Mouse (Mus musculus) C2C12 (cell line): ENCODE data around the gene Calb2. TPM values are rescaled to one million over a fixed set of nuclear protein-coding genes. Genes with fewer than 3 reads are reported as not detected.
A peak's percentile ranks its signal among the peaks of the same experiment; 100 is the strongest.

Experiments used
- H3K27me3 ChIP-seq: one replicate; pipeline ENCODE4 v1.6.1; 2011; ENCODE audit not compliant: control insufficient read depth, insufficient read depth, insufficient read length
- H3K36me3 ChIP-seq: one replicate; pipeline ENCODE4 v1.6.1; 2011; ENCODE audit not compliant: control insufficient read depth, insufficient read depth
- H3K4me3 ChIP-seq: one replicate; pipeline ENCODE4 v1.5.1; 2011; ENCODE audit warnings: mild to moderate bottlenecking, control low read depth; ENCODE audit not compliant: poor library complexity, insufficient read depth, severe bottlenecking
- H3K79me2 ChIP-seq: one replicate; pipeline ENCODE4 v1.6.1; 2011; ENCODE audit not compliant: control insufficient read depth, insufficient read depth
- H3K79me3 ChIP-seq: one replicate; pipeline ENCODE4 v1.6.1; 2011; ENCODE audit warnings: low read depth, control low read depth
- H3ac ChIP-seq: one replicate; pipeline ENCODE3; 2011; ENCODE audit warnings: low read depth; ENCODE audit not compliant: control insufficient read depth, insufficient read length
- CEBPB ChIP-seq: IDR thresholded peaks from one replicate; pipeline ENCODE4 v1.6.1; 2011; ENCODE audit warnings: low read depth, mild to moderate bottlenecking, control low read depth, moderate library complexity
- CTCF ChIP-seq: IDR thresholded peaks from one replicate; pipeline ENCODE4 v1.5.1; 2011; ENCODE audit not compliant: control insufficient read depth, insufficient read depth, insufficient read length
- FOSL1 ChIP-seq: IDR thresholded peaks from one replicate; pipeline ENCODE4 v1.8.0; 2011; ENCODE audit warnings: mild to moderate bottlenecking, low read length; ENCODE audit not compliant: poor library complexity, insufficient read depth, severe bottlenecking
- MAX ChIP-seq: IDR thresholded peaks from one replicate; pipeline ENCODE4 v1.6.1; 2011; ENCODE audit warnings: mild to moderate bottlenecking, control low read depth
- MYOD1 ChIP-seq: IDR thresholded peaks from one replicate; pipeline ENCODE4 v1.6.1; 2011; ENCODE audit warnings: low read depth; ENCODE audit not compliant: control insufficient read depth, insufficient read length
- MYOG ChIP-seq: IDR thresholded peaks from one replicate; pipeline ENCODE4 v1.6.1; 2011; ENCODE audit not compliant: control insufficient read depth, insufficient read length; ENCODE audit errors: extremely low read depth
- USF1 ChIP-seq: IDR thresholded peaks from one replicate; pipeline ENCODE4 v1.6.1; 2011; ENCODE audit warnings: low read depth, mild to moderate bottlenecking, control low read depth, moderate library complexity
- long read RNA-seq, 2 experiments: library from polyadenylated mRNA; unstranded; transcript quantifications; one replicate each; pipeline ENCODE4 v2.0.0; 2019 to 2020
- polyA plus RNA-seq: library from polyadenylated mRNA; unstranded; fragments of >200 nt; fragmentation: generic; extraction: Trizol; gene quantifications from one replicate; pipeline ENCODE4 v1.2.1, GENCODE M21; 2012; ENCODE audit warnings: missing spikeins

The Calb2 gene
- polyA plus RNA-seq: not detected
- long read RNA-seq, experiment 1: 0 reads
- long read RNA-seq, experiment 2: 0 reads

GRCm38 (mm10) chr8:110168046-110168445 is at the start of gene Calb2:
Calb2 (minus strand) TSS chr8:110168210.
- TF ChIP-seq MAX (no peak), MYOD1 (no peak), USF1 (no peak), FOSL1 (no peak), CEBPB (no peak), CTCF (no peak), MYOG (no peak)
- Histone ChIP-seq H3K36me3 (no peaks in the 10 kb centered on the region), H3K79me3 (no peaks in the 10 kb centered on the region), H3ac (no peak within 1 kb of the TSS), H3K27me3 (peaks cover 31% of the 10 kb centered on the region), H3K4me3 (no peak within 1 kb of the TSS), H3K79me2 (no peaks in the 10 kb centered on the region)

- peaks cover 30% of the 10 kb centered on the region for H3K79me2 ChIP-seq
- H3K36me3 ChIP-seq: peaks cover 18% of the 10 kb centered on the region
- peak overlapping the region; percentile 77 for H3ac ChIP-seq
- H3K79me3 ChIP-seq: peaks cover 19% of the 10 kb centered on the region
- H3K4me3 ChIP-seq: peak overlapping the region; percentile 75
- TF ChIP-seq MAX (peak; percentile 90), MYOG (no peak), MYOD1 (peak; percentile 18)
- peaks cover 3% of the 10 kb centered on the region for H3K27me3 ChIP-seq
Measured at GRCm38 (mm10) chr8:110217681-110218131, 49.7 kb upstream of the Calb2 start.

GRCm38 (mm10) chr8:110217198-110217597 is 49.2 kb upstream of the Calb2 start:
- H3K36me3 ChIP-seq: peaks cover 13% of the 10 kb centered on the region
- TF ChIP-seq MAX (no peak), FOSL1 (no peak), CTCF (no peak), CEBPB (no peak), MYOG (no peak), USF1 (no peak), MYOD1 (no peak)
- H3K4me3 ChIP-seq: no peak overlapping the region
- H3ac ChIP-seq: no peak overlapping the region
- peaks cover 19% of the 10 kb centered on the region for H3K79me3 ChIP-seq
- H3K79me2 ChIP-seq: peaks cover 30% of the 10 kb centered on the region
- peaks cover 3% of the 10 kb centered on the region for H3K27me3 ChIP-seq

- peaks cover 19% of the 10 kb centered on the region for H3K79me3 ChIP-seq
- peaks cover 3% of the 10 kb centered on the region for H3K27me3 ChIP-seq
- no peak for TF ChIP-seq MYOG
- TF ChIP-seq CTCF: no peak
- TF ChIP-seq MYOD1: no peak
- TF ChIP-seq CEBPB: no peak
- TF ChIP-seq MAX: no peak
- TF ChIP-seq FOSL1: no peak
- TF ChIP-seq USF1: no peak
- peaks cover 3% of the 10 kb centered on the region for H3K36me3 ChIP-seq
- peaks cover 30% of the 10 kb centered on the region for H3K79me2 ChIP-seq
- H3K4me3 ChIP-seq: no peak overlapping the region
- no peak overlapping the region for H3ac ChIP-seq
Measured at GRCm38 (mm10) chr8:110216253-110216652, 48.2 kb upstream of the Calb2 start.

- Histone ChIP-seq H3ac (no peak within 1 kb of the TSS), H3K4me3 (no peak within 1 kb of the TSS), H3K27me3 (peaks cover 3% of the 10 kb centered on the region), H3K36me3 (no peaks in the 10 kb centered on the region), H3K79me3 (peaks cover 17% of the 10 kb centered on the region), H3K79me2 (peaks cover 25% of the 10 kb centered on the region)
- TF ChIP-seq MAX (no peak), FOSL1 (no peak), MYOG (no peak), CTCF (no peak), MYOD1 (no peak), CEBPB (no peak), USF1 (no peak)
Measured at GRCm38 (mm10) chr8:110215365-110215764, 47.4 kb upstream of the Calb2 start, which contains the start of gene Cmtr2. Cmtr2 (plus strand) TSS chr8:110215665.

- Histone ChIP-seq H3K27me3 (no peaks in the 10 kb centered on the region), H3K79me3 (no peaks in the 10 kb centered on the region), H3K4me3 (no peak overlapping the region), H3ac (no peak overlapping the region), H3K79me2 (no peaks in the 10 kb centered on the region), H3K36me3 (no peaks in the 10 kb centered on the region)
- TF ChIP-seq MAX (no peak), CTCF (peak; percentile 33)
Measured at GRCm38 (mm10) chr8:110201806-110202205, 33.8 kb upstream of the Calb2 start.
